Comparison of ENCODE assay signal across 23 mouse cellular contexts in genomic region chr12:94943067-94943466, GRCm38 (mm10).
DNase-seq lines count a peak whose midpoint lies in the region; ATAC-seq and TF ChIP-seq lines count a peak whose summit lies in the region.
"Had no signal": no experiment of that assay in that cellular context is flagged by ENCODE, and none has a peak within 500 bp of the region (broad histone marks: within the 10 kb centered on the region; RNA-seq: fewer than 3 reads in every experiment).

No protein-coding gene starts in this region.

- no peak overlapping the region for H3K4me2 ChIP-seq in hindbrain, postnatal 0 days (ENCODE audit: low read depth, low read length)
- no peak overlapping the region for H3K4me2 ChIP-seq in hindbrain, embryonic 12.5 days (replicated peaks)
- H3K4me2 ChIP-seq in neural tube, embryonic 14.5 days (ENCODE audit: low read depth, low read length): no peak overlapping the region
- H3K4me2 ChIP-seq in neural tube, embryonic 15.5 days: no peak overlapping the region
- no peak overlapping the region for H3K4me2 ChIP-seq in intestine, postnatal 0 days (replicated peaks; ENCODE audit: low read depth)
- H3K4me2 ChIP-seq: embryonic facial prominence, embryonic 15.5 days; heart, embryonic 12.5 days; hindbrain, embryonic 15.5 days had no signal

- TF ChIP-seq CTCF in hindbrain, postnatal 0 days (IDR thresholded peaks at IDR 0.05; ENCODE audit: low read depth): no peak
- TF ChIP-seq CTCF in intestine, postnatal 0 days (IDR thresholded peaks at IDR 0.05; ENCODE audit: low read depth): no peak

- no peak for ATAC-seq in hindbrain, postnatal 0 days
- no peak for ATAC-seq in hindbrain, embryonic 12.5 days (ENCODE audit: low FRiP score)
- ATAC-seq in neural tube, embryonic 14.5 days (ENCODE audit: low read depth): peak; percentile 21; the same call in 1 of the 2 replicates
- no peak for ATAC-seq in neural tube, embryonic 15.5 days (ENCODE audit: low FRiP score)
- ATAC-seq in intestine, postnatal 0 days: no peak
- ATAC-seq: CD4-positive, CD25-positive, alpha-beta regulatory T cell, adult 4 months; forebrain, embryonic 16.5 days; inflammation-experienced regulatory T-cells, adult 6 months had no signal

- H3K4me1 ChIP-seq in hindbrain, postnatal 0 days (ENCODE audit: insufficient read depth, low read length): no peaks in the 10 kb centered on the region
- no peaks in the 10 kb centered on the region for H3K4me1 ChIP-seq in hindbrain, embryonic 12.5 days
- no peaks in the 10 kb centered on the region for H3K4me1 ChIP-seq in neural tube, embryonic 14.5 days (ENCODE audit: control insufficient read depth, insufficient read depth, low read length)
- H3K4me1 ChIP-seq in neural tube, embryonic 15.5 days: no peaks in the 10 kb centered on the region
- H3K4me1 ChIP-seq in intestine, postnatal 0 days (replicated peaks; ENCODE audit: control insufficient read depth, insufficient read depth, low read length): no peaks in the 10 kb centered on the region
- H3K4me1 ChIP-seq: embryonic facial prominence, embryonic 15.5 days; forebrain, embryonic 10.5 days; heart, embryonic 12.5 days; hindbrain, embryonic 10.5 days; hindbrain, embryonic 15.5 days had no signal

- peak; percentile 23 to 24 for DNase-seq in cerebellum, postnatal 10 days
- DNase-seq in cerebellum, adult 9-11 months: no peak
- peak; percentile 21 for DNase-seq in hindbrain, postnatal 0 days (ENCODE audit: low spot score)
- DNase-seq in mesoderm, embryonic 11.5 days (ENCODE audit: low read depth, low spot score): peak; percentile 24
- DNase-seq: adrenal gland, postnatal 10 days; B cell, adult 2 months; cerebellum, adult 18-20 months; gastrocnemius, adult 2 months; gastrocnemius, postnatal 25 days had no signal

- no peak overlapping the region for H3K27ac ChIP-seq in hindbrain, postnatal 0 days
- no peak overlapping the region for H3K27ac ChIP-seq in hindbrain, embryonic 12.5 days
- no peak overlapping the region for H3K27ac ChIP-seq in neural tube, embryonic 14.5 days (ENCODE audit: low read depth, low read length)
- no peak overlapping the region for H3K27ac ChIP-seq in neural tube, embryonic 15.5 days (replicated peaks)
- H3K27ac ChIP-seq in intestine, postnatal 0 days (ENCODE audit: low read depth, low read length): no peak overlapping the region
- H3K27ac ChIP-seq: embryonic facial prominence, embryonic 15.5 days; forebrain, embryonic 10.5 days; gastrocnemius, adult 2 months; hindbrain, embryonic 10.5 days; hindbrain, embryonic 15.5 days had no signal

- no peak overlapping the region for H3K4me3 ChIP-seq in hindbrain, postnatal 0 days (ENCODE audit: low read length)
- no peak overlapping the region for H3K4me3 ChIP-seq in hindbrain, embryonic 12.5 days
- H3K4me3 ChIP-seq in neural tube, embryonic 14.5 days (ENCODE audit: low read depth, low read length): no peak overlapping the region
- H3K4me3 ChIP-seq in neural tube, embryonic 15.5 days (replicated peaks): no peak overlapping the region
- no peak overlapping the region for H3K4me3 ChIP-seq in intestine, postnatal 0 days (ENCODE audit: low read depth, low read length)
- H3K4me3 ChIP-seq: embryonic facial prominence, embryonic 15.5 days; erythroblast, embryonic 14.5 days; forebrain, embryonic 10.5 days; gastrocnemius, adult 2 months; heart, embryonic 12.5 days; hindbrain, embryonic 10.5 days; hindbrain, embryonic 15.5 days had no signal

- H3K36me3 ChIP-seq in hindbrain, postnatal 0 days (ENCODE audit: insufficient read depth, low read length): no peaks in the 10 kb centered on the region
- H3K36me3 ChIP-seq in hindbrain, embryonic 12.5 days: no peaks in the 10 kb centered on the region
- H3K36me3 ChIP-seq in neural tube, embryonic 14.5 days (ENCODE audit: control insufficient read depth, insufficient read depth, low read length): no peaks in the 10 kb centered on the region
- H3K36me3 ChIP-seq in neural tube, embryonic 15.5 days: no peaks in the 10 kb centered on the region
- H3K36me3 ChIP-seq in intestine, postnatal 0 days (ENCODE audit: control insufficient read depth, insufficient read depth): no peaks in the 10 kb centered on the region
- H3K36me3 ChIP-seq: embryonic facial prominence, embryonic 15.5 days; forebrain, embryonic 10.5 days; G1E; heart, embryonic 12.5 days; hindbrain, embryonic 10.5 days; hindbrain, embryonic 15.5 days had no signal

- no peak overlapping the region for H3K9ac ChIP-seq in hindbrain, postnatal 0 days (replicated peaks; ENCODE audit: low read length)
- no peak overlapping the region for H3K9ac ChIP-seq in hindbrain, embryonic 12.5 days
- no peak overlapping the region for H3K9ac ChIP-seq in neural tube, embryonic 14.5 days (replicated peaks; ENCODE audit: low read depth, low read length)
- no peak overlapping the region for H3K9ac ChIP-seq in neural tube, embryonic 15.5 days (replicated peaks)
- H3K9ac ChIP-seq in intestine, postnatal 0 days (ENCODE audit: low read depth, low read length): no peak overlapping the region
- H3K9ac ChIP-seq: embryonic facial prominence, embryonic 15.5 days; heart, embryonic 12.5 days; hindbrain, embryonic 15.5 days had no signal

- no peaks in the 10 kb centered on the region for H3K27me3 ChIP-seq in hindbrain, postnatal 0 days (ENCODE audit: insufficient read depth, low read length)
- no peaks in the 10 kb centered on the region for H3K27me3 ChIP-seq in hindbrain, embryonic 12.5 days
- no peaks in the 10 kb centered on the region for H3K27me3 ChIP-seq in neural tube, embryonic 14.5 days (ENCODE audit: control insufficient read depth, insufficient read depth, low read length)
- H3K27me3 ChIP-seq in neural tube, embryonic 15.5 days (replicated peaks): no peaks in the 10 kb centered on the region
- no peaks in the 10 kb centered on the region for H3K27me3 ChIP-seq in intestine, postnatal 0 days (replicated peaks; ENCODE audit: control insufficient read depth, insufficient read depth, low read length)
- H3K27me3 ChIP-seq: embryonic facial prominence, embryonic 15.5 days; heart, embryonic 12.5 days; hindbrain, embryonic 15.5 days had no signal

- no peaks in the 10 kb centered on the region for H3K9me3 ChIP-seq in hindbrain, postnatal 0 days (ENCODE audit: low read length)
- no peaks in the 10 kb centered on the region for H3K9me3 ChIP-seq in hindbrain, embryonic 12.5 days (replicated peaks)
- no peaks in the 10 kb centered on the region for H3K9me3 ChIP-seq in neural tube, embryonic 14.5 days (ENCODE audit: control insufficient read depth, low read length)
- H3K9me3 ChIP-seq in neural tube, embryonic 15.5 days (replicated peaks): no peaks in the 10 kb centered on the region
- no peaks in the 10 kb centered on the region for H3K9me3 ChIP-seq in intestine, postnatal 0 days (ENCODE audit: control insufficient read depth)
- H3K9me3 ChIP-seq: embryonic facial prominence, embryonic 15.5 days; forebrain, embryonic 10.5 days; heart, embryonic 12.5 days; hindbrain, embryonic 10.5 days; hindbrain, embryonic 15.5 days had no signal

- WGBS in hindbrain, postnatal 0 days: 77% methylated on average over 6 of the region's 6 CpGs
- 85% methylated on average over 6 of the region's 6 CpGs for WGBS in hindbrain, embryonic 12.5 days
- 51% methylated on average over 6 of the region's 6 CpGs for WGBS in neural tube, embryonic 14.5 days
- 38% methylated on average over 6 of the region's 6 CpGs for WGBS in neural tube, embryonic 15.5 days
- 86% methylated on average over 6 of the region's 6 CpGs for WGBS in intestine, postnatal 0 days
